Mouse (Mus musculus): Measurements from ENCODE around the gene Klhl10. TPM values are rescaled to one million over a fixed set of nuclear protein-coding genes. Genes with fewer than 3 reads are reported as not detected.

The Klhl10 gene
- total RNA-seq, 2 experiments from 2014 or later: 0.57 to 0.97 TPM

- intact Hi-C loops (cut with DNase I): no loop called here
- no peak for DNase-seq
Observed at GRCm38 (mm10) chr11:100406995-100407705, 34.6 kb upstream of the Klhl10 start.

- DNase-seq: peak; percentile 86 to 90
- intact Hi-C loops (cut with DNase I): loop anchor here (1.0 to 2.0 kb wide), 2 partner anchors 46 to 77 kb away; no protein-coding TSS in a partner anchor
Observed at GRCm38 (mm10) chr11:100408076-100408834, 33.5 kb upstream of the Klhl10 start.

GRCm38 (mm10) chr11:100408835-100409462 is 32.8 kb upstream of the Klhl10 start:
- no peak for DNase-seq
- intact Hi-C loops (cut with DNase I): loop anchor here (1.0 to 2.0 kb wide), 2 partner anchors 47 to 78 kb away; no protein-coding TSS in a partner anchor

- DNase-seq: no peak
- intact Hi-C loops (cut with DNase I): loop anchor here (2.0 kb wide), 1 partner anchor 79 kb away; no protein-coding TSS in a partner anchor
Observed at GRCm38 (mm10) chr11:100409686-100410085, 32.0 kb upstream of the Klhl10 start.

DNA sequence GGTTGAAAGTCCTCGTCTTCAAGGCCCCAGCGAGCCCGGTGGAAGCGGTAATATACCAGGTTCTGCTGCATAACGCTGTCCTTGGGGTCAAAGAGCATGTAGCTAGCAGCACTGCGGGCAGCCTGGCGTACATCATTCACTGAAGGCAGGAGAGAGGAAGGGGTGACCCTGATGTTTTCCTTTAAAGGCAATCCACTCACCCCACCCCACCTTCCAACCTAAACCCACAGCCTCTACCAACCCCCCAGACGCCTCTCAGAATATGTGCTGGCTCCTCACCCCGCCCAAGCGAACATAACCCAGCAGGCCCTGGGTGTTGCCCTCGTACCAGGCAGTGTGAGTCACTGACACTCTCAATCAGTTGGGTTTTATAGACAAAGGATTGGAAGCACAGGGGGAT is 30.0 kb upstream of the Klhl10 start:
- intact Hi-C loops (cut with DNase I): no loop called here
- DNase-seq: no peak

GRCm38 (mm10) chr11:100413541-100413940 is 28.2 kb upstream of the Klhl10 start:
- DNase-seq: no peak
- intact Hi-C loops (cut with DNase I): no loop called here

DNA sequence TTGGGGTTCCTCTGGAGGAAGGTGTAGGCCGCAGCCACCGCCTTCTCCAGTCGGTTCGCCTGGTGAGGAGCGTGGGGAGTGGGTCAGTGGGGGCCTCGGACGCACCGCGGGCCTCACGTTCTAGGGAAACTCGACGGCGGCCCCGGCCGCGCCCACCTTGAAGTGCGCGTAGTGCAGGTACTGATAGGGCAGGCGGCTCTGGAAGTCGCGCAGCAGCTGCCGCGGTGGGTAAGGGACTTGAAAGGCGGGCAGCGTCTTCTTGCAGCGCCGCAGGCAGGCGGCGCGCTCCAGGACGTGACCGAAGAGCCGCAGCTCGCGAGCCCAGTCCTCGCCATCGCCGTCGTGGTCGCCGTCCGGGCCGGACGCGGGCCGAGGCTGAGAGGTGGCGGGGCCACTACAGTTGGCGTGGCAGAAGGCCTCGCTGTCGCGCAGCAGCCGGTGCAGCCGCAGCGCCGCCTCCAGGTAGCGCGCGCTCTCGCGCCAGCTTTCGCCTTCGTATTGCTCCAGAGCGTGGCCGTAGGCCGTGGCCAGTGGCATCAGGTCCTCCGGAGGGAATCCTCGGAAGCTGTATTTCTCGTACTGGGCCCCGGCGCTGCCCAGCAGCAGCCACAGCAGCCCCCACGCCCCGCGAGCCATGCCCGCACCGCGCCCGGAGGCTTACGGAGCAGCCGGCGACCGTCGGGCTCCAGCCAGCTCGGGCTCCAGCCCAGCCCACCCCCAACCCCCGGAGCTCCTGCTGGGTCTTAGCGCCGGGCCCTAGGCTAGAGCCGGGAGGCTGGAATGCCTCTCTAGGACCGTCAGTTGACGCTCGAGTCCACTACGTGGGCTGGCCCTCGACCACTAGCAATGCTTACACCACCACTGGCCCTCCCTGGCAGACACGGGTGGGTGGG is 27.4 kb upstream of the Klhl10 start, which contains the start of gene P3h4:
TSS of gene P3h4 (minus strand) at position 816 of the 893 bp plus-strand sequence.
- intact Hi-C loops (cut with DNase I): loop anchor here (2.0 kb wide), 1 partner anchor 17 kb away; the partner anchor contains the start of gene Jup
- peak; percentile 92 for DNase-seq

- intact Hi-C loops (cut with DNase I): loop anchor here (2.0 kb wide), 1 partner anchor 18 kb away; the partner anchor contains the start of gene Jup
- peak; percentile 81 to 83 for DNase-seq
Observed at GRCm38 (mm10) chr11:100414914-100415822, 26.5 kb upstream of the Klhl10 start, which contains the start of gene Fkbp10. TSS of gene Fkbp10 (plus strand) at chr11:100415697.

GRCm38 (mm10) chr11:100421537-100421936 is 20.2 kb upstream of the Klhl10 start:
- intact Hi-C loops (cut with DNase I): no loop called here
- DNase-seq: no peak

GRCm38 (mm10) chr11:100423836-100424235 is 17.9 kb upstream of the Klhl10 start:
- intact Hi-C loops (cut with DNase I): no loop called here
- DNase-seq: no peak

- DNase-seq: peak; percentile 80 to 86
- intact Hi-C loops (cut with DNase I): loop anchor here (1.0 to 2.0 kb wide), 2 partner anchors 46 to 129 kb away; partner anchors contain the start of gene Klhl11
Observed at GRCm38 (mm10) chr11:100425851-100426250, 15.9 kb upstream of the Klhl10 start.

GRCm38 (mm10) chr11:100426820-100427219 is 14.9 kb upstream of the Klhl10 start:
- DNase-seq: no peak
- intact Hi-C loops (cut with DNase I): loop anchor here (1.0 to 2.0 kb wide), 2 partner anchors 45 to 128 kb away; partner anchors contain the start of gene Klhl11

DNA sequence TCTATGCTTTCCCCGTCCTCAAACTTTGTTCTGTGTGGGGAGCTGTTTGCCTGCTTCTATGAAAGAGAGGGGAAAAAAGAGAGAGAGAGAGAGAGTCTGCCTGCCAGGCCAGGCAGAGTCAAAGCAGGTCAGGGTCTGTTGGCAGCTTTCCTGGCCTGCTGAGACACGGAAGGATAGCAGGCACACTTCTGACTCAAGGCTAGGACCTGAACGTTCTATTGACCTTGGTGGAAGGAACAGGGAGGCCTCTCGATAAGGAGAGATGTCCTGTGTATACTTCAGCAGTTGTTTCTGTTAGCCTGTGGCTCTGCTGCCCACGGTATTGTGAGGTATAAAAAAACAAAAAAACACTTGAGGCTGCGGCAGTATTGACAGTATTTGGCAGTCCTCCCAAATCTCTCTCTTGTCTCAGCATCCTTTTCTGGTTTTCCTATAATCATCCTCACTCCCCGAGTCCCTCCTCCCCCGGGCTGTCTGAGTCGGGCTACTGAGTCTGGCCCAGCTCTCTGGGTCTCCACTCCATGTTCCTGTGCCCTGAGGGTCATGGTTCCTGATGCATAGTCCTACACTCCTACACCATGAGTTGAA is 13.0 kb upstream of the Klhl10 start:
- DNase-seq: peak; percentile 70 to 75
- intact Hi-C loops (cut with DNase I): no loop called here

GRCm38 (mm10) chr11:100430052-100430451 is 11.7 kb upstream of the Klhl10 start:
- peak in 1 of 2 experiments; percentile 64 for DNase-seq
- intact Hi-C loops (cut with DNase I): no loop called here

DNA sequence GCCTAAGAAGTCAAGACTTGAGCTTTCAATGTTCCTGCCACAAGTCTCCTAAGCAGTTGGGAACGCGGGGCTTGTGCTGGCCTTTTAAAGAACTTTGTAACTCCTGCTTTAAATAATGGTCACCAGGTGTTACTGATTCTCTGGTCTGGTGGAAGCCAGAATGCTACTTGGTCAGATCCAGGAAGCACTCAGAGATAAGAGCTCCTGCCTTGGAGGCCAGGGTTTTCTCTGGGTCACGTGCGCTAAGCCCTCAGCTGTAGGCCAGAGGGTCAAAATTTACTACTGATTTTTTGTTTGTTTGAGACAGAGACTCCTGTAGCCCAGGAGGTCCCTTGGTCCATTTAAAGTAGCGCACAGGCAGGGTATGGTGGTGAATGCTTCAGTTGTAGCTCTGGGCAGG is 9.7 kb upstream of the Klhl10 start:
- intact Hi-C loops (cut with DNase I): no loop called here
- DNase-seq: no peak

- DNase-seq: no peak
- intact Hi-C loops (cut with DNase I): no loop called here
Observed at GRCm38 (mm10) chr11:100435678-100436246, 6.0 kb upstream of the Klhl10 start.

GRCm38 (mm10) chr11:100437901-100438300 is 3.8 kb upstream of the Klhl10 start:
- intact Hi-C loops (cut with DNase I): no loop called here

More at GRCm38 (mm10) chr11:100437901-100438300, 3.8 kb upstream of the Klhl10 start:
- DNase-seq: no peak

Measured in heart, postnatal 10 days (tissue).